Mouse (Mus musculus): ENCODE data around the gene Nfkbie. TPM values are rescaled to one million over a fixed set of nuclear protein-coding genes. Genes with fewer than 3 reads are reported as not detected.

Nfkbie gene
- total RNA-seq, 2 experiments from 2014 or later = 1.2 to 3.1 TPM

DNA sequence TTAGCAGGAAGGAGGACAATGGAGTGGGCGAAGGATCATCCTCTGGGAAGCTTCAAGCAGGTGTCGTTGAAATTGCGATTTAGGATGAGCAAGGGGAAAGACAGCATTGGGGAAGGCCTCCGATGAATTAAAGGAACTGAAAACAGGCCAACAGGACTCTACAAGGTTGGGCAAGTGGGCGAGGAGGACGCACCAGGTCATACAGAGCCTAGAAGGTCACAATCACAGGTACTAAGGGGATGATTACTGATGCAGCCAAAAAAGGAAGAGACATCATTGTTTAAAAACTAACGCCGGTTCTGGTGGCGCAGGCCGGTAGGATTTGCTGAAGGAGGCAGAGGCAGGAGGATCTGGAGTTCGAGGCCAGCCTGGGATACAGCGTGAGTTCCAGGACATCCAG, 7.7 kb downstream of the Nfkbie start:
- no peak for DNase-seq

DNA sequence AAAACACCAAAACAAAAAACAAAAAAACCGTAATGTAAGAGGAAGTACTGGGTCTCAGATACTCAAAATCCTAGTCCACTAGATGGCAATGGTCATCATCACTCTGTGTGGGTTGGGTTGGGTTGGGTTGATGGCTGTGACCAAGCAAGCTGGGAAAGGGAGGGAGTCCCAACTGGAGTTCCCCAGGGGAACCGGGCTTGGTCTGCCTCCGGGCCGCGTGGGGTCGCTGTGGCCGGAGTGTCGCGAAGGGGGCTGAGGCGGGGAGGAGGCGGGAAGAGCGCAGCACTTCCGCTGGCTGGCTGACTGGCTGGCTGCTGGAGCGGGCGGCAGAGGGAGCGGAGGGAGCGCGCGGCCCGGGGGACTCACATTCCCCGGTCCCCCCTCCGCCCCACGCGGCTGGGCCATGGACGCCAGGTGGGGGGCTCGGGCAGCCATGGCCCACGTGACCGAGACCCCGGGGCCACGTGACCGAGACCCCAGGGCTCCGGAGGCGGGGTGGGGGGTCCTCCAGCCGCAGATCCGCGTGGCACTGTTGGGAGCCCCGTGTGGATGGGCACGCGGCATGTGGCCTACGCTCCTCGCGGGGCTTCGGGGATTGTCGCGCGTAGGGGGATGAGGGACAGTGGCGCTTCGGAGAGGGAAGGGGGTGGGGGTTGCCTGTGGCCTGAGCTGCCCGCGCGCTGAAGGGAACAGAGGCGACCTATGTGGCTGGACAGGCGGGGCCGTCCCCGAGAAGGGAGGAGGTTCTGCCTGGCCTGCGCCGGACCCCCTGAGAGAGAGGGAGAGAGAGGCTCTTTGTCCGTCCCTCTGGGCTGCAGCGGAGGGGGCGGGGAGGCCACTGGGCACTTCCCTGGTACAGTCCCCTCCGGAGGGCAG, 8.4 kb downstream of the Nfkbie start, which contains the start of gene Slc35b2:
TSS of gene Slc35b2 (plus strand) at position 220 of the 876 bp plus-strand sequence.
- DNase-seq = peak; percentile 96 to 97

DNA sequence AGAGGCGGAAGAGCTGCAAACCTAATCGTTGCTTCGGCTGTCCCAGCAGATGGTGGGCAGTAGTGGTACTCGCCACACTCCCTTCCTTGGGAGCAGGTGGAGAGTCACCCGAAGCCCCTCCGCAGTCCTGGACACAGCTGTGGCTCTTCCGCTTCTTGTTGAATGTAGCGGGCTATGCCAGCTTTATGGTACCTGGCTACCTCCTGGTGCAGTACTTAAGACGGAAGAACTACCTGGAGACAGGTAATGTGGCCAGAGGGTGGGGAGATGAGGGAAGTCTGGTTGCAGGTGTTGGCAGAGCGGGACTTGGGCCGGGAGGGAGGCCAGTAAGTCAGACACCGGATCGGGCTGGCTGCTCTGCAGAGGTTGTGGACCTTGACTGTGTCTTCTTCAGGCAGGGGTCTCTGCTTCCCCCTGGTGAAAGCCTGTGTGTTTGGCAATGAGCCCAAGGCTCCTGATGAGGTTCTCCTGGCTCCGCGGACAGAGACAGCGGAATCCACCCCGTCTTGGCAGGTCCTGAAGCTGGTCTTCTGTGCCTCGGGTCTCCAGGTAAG, 9.1 kb downstream of the Nfkbie start:
- DNase-seq = no peak

DNA sequence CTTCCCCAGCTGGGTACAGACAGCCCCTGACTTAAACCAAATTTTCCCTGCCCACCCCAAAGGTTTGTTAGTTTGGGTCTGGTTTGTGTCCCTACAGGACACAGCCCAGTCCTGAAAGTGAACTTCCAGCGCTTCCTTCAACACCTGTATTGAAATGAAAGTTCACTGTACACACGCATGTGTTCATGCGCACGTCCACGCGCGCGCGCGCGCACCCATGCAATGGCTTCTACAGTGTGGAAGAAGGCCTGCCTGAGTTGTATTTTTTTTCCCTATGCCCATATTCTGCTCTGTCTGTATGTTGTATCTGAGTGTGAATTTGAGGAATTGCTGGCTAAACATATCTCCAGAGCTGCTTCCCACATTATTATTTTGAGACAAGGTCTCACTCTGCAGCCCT, 9.6 kb downstream of the Nfkbie start:
- DNase-seq = no peak

DNA sequence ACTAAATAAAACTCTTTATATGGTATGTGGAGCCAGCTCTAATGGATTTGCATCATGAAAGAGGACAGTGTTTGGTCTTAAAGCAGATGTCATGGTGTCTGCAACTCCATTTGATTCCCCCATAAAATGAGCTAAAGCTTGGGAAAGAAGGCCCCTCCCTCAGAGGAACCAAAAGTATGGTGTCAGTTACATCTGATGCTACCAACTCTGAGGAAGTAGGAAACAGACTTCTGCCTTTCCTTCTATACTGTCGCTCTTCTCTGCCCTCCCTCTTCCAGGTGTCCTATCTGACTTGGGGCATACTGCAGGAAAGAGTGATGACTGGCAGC, 10.5 kb downstream of the Nfkbie start:
- no peak for DNase-seq

DNA sequence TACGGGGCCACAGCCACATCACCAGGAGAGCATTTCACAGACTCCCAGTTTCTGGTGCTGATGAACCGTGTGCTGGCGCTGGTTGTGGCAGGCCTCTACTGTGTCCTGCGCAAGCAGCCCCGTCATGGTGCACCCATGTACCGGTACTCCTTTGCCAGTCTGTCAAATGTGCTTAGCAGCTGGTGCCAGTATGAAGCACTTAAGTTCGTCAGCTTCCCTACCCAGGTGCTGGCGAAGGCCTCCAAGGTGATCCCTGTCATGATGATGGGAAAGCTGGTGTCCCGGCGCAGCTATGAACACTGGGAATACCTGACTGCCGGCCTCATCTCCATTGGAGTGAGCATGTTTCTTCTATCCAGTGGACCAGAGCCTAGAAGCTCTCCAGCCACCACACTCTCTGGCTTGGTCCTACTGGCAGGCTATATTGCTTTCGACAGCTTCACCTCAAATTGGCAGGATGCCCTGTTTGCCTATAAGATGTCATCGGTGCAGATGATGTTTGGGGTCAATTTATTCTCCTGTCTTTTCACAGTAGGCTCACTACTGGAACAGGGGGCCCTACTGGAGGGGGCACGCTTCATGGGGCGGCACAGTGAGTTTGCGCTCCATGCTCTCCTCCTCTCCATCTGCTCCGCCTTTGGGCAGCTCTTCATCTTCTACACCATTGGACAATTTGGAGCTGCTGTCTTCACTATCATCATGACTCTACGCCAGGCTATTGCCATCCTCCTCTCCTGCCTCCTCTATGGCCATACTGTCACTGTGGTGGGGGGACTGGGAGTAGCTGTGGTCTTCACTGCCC, 11.1 kb downstream of the Nfkbie start:
- no peak for DNase-seq

DNA sequence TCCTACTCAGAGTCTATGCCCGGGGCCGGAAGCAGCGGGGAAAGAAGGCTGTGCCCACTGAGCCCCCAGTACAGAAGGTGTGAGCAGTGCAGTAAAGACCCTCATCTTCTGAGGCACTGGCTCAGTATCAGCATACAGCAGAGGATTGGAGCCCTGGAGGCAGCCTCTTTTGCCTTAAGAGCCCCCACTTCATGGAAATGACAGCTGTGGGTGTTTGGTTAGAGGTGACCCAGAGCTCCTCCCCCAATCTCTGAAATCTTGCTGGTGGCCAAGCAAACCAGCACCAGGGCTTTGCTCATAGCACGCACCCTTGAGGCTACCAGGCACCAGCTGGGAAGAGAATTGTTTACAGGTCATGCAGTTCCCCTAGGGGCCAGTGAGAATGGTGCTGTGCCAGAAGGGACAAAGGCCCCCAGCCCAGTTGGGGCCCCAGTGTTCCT, 11.7 kb downstream of the Nfkbie start:
- no peak for DNase-seq

DNA sequence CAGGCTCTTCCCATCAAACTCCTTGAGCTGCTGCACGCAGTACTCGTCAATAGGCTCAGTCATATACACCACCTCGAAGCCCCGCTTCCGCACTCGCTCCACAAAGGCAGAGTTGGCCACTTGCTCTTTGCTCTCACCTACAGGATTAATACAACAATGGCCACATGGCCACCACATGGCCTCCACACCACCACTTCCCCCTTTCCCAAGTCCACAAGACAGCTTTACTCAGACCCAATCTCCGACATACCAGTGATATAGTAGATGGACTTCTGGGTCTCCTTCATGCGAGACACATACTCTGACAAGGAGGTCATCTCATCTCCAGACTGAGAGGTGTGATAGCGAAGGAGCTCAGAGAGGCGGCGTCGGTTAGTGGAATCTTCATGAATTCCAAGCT, 13.5 kb downstream of the Nfkbie start:
- DNase-seq = no peak

DNA sequence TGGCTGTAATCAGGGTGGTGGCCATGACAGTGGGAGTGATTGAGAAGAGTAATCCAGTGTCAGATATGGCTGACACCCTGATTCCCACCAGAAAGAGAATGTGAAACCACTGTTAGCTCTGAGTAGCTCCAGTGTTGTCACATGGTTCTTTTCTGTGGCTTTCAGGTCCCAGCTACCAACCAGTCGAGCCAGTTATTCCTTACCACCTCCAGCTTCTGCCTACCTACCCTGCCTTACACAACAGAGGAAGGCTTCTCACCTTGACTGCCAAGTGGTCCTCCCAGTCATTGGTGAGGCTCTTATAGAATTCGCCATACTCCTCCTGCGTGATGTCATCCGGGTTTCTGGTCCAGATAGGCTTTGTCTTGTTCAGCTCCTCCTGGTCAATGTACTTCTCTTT, 14.5 kb downstream of the Nfkbie start:
- no peak for DNase-seq

DNA sequence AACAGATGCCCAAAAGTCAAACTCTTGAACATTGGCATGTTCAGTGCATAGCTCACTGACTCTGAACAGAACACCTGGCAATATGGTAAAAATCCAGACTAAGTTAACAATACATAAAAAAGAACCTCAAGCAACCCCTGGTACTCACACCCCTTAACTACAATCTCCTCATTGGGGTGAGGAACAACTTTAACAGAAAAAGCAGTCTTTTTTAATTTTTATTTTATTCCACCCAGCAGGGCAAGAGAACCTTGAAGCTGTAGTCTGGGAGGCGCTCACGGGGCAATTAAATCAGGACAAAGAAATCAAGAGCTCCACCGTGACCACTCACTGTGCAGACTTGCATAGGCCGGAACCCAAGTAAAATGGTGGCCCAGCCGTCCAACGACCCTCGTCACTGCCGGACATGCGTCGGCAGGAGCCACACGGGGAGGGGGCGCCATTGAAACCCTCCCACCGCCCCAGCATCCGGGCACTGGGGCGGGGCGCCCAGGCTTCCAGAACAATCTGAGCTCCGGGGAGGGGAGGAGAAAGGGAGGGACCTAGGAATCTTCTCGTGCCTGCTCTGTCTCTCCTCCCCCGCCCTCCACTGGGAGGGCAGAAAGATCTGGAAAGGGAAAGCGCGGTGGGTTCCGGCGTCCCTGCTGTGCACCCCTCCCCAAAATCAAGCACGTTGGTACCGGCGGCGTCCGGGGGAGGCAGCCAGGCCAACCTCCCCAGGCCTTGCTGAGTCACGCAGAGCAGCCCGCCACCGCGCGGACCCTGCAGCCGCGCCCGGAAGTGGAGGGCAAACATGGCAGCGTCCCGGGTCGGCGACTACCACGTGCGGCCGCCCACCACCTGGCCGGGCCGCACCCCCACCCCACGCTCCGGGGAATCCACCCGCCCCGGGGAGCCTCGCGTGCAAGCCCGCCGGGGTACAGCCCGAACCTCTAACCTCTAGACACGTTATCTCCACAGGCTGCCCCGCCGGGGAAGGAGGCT, 16.9 kb downstream of the Nfkbie start:
- peak; percentile 89 to 90 for DNase-seq

DNA sequence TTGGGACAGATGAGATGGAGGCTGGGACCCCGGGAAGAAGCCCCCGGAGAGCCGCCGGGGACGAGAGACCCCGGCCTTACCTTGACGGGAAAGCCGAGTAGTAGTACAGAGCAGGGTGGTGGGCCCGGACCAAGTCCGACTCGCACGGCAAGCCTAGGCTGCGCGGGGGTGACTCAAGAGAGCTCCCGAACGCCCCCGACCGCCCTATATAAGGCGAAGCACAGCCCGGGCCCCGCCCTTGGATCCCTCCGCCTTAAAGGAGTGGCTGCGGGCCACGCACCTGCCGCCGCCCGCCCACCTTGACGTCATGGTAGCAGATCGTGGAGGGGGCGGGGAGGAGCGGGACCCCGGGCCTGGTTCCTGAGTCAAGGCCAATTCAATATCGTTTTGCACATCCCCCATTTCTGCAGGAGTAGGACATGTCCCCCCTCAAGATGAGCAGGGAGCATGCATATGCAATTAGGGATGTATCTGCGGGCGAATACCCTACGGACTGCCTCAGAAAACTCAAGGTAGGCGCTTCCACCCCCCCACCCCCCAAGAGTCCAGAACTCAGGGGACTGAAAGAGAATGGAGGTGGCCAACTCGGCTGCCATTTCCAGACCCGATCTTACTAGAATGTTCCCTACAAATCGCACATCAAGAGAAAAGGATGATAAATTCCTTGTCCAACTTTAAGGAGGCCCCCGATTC, 17.7 kb downstream of the Nfkbie start, which contains the start of gene Hsp90ab1:
TSS of gene Hsp90ab1 (minus strand) at position 185 of the 693 bp plus-strand sequence.
- peak; percentile 99 to 100 for DNase-seq

DNA sequence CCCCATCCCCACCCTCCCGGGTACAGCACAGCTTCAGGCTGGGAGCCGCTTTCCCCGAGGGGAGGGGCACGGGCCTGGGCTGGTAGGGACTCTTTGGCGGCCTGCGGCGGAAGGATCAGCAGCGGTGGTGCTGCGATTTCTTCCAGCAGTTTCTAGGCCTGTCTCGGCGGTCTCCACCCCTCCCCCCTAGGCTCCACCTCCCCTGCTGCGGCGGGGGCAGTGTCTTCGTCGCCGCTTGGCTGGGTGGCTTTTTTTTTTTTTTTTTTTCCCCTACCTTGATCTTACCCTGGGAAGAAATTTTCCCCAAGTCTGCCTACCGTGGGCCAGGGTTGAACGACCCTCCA, 18.2 kb downstream of the Nfkbie start:
- peak; percentile 97 to 98 for DNase-seq

DNA sequence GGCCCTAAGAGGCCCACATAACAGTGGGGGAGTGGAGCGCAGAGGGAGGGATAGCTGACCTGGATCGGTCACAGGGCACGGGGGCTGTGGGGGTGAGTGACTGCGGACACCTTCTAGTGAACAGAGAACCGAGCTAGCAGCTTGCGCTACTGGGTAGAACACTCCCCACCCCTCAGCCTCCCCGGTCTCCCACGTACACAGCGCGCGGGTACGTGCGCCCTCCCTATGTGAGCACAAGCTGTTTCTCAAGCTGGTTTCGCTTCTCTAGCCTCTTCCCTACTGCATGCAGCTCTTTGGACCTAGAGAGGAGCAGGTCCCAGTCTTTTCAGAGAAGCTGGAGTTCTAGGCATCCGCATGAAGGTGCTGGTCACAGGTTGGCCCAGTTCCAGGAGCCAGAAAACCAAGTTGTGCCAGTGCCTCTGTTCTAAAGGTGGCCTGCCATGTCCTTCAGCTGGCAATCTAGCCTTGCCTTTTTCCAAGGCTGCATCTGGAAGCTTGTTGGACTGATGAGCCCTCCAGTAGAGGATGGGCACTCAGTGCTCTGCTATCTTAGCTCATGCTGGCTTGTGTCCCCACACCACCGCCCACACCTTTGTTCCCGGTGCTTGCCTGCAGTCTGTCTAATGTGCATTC, 18.7 kb downstream of the Nfkbie start:
- peak; percentile 83 to 85 for DNase-seq

DNA sequence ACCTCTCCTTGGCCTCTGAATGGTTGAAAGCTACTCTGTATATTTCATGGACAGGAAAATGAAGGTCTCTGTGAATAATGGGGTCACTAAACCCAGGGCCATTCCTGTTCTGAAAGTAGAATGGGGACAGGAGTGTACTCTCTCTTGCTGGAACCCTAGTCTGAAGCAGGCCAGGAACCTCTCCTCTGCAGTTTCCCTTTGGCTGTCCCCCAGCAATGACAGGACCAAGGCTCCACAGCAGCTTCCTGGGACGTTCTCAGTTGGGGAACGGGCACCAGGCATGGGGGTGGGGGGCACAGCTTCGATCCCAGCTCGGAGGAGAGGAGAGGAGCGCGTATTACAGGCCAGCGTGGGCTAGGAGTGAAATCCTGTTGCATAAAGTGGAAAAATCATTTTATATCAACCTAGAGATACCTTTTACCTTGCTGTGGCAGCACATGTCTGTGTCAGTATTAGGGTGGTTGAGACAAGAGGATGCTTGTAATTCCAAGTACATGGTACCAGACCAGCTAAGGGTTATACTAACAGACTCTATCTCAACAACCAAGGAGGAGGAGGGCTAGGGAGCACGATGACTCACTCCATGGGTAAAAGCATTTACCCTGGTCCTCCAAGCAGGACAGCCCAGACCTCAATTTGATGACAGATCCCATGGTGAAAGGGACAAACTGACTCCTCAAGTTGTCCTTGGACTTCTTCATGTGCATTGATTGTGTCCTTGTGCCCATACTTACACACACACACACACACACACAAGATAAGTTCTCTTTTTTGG, 19.8 kb downstream of the Nfkbie start:
- no peak for DNase-seq

DNA sequence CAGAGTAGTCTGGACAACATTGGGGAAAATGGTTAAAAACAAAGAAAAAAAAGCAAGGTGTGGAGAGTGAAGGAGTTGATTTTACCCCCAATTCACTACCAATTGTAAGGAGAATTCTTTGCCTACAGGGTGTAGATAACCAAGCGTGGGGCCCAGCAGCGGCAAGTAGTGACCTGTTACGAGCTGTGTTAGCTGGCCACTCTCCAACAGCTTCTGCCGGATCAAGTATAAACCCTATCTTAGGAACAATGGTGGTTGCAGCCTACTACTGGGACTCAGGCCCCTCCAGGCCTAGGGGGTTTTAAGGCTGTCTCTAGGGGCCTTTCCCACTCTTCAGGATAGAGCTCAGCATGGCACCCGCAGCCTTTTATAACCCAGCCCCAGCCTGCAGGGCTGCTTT, 22.7 kb downstream of the Nfkbie start:
- no peak for DNase-seq

DNA sequence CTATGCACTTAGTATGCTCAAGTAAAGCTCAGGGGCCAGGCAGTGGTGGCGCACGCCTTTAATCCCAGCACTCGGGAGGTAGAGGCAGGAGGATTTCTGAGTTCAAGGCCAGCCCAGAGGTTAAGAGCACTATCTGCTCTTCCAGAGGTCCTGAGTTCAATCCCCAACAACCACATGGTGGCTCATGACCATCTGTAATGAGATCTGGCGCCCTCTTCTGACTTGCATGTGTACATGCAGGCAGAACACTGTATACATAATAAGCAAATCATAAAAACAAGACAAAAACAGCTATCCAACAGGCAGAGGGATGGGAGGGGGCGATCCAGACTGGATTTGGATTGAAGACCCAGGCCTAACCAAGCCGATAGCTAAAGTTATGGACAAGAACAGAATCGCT, 23.3 kb downstream of the Nfkbie start:
- no peak for DNase-seq

DNA sequence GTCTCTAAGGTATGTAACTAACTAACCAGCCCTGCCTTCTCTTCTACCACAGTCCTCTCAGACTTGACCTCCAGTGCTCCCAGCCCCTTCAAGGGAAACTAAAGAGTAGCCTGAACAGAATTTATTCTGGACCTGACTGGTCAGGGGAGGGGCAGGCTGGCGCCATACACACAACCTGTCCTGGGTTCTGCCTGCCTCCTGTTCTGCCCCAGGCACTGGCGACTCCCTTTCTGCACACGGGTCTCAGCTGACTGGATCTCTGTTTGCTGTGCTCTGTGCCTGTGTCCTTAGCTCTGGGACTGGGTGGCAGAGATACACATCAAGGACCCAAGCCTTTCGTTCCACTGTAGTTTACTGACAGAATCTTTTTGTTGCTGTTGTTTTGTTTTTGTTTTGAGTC, 24.1 kb downstream of the Nfkbie start:
- no peak for DNase-seq

DNA sequence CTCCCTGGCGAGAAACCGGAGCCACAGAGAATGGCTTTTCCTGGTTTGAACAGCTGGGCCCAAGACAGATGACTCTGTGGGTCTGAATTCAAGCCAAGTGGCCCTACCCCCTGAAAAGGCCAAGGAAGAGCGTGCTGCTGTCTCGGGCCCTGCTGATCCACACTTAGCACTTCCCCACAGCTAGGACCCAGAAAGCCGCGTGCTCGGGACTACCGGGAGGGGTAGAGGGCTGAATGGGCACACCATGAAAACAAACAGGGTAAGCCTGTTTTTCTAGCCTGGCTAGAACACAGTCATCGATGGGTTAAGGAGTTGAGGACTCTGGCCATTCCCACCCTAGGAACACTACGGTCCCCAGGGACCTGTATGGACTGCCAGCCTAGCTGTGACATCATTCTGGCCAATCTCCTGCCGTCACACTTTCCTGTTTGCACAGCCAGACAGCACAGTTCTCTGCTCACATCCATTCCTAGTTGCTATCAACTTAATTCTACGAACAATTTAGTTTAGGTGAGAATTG, 25.5 kb downstream of the Nfkbie start:
- peak in 1 of 2 experiments; percentile 69 for DNase-seq

DNA sequence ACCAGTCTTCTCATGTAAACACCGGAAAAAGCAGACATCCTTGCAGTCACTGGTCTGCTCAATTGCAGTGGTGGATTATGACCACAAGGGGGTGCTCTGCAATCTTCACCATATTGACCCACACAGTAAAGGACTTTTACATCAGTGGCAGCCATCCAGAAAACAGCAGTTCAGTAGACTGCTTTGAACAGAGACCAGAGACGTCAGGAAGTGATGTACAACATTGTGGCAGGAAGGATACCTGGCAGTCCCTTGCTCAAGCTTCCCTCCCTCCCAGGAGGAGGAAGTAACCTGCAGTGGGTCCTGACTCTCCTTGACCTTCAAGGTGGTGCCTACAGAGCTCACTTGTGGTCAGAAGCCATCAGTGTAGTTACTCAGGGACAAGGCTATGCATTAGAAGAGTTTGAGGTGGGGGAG, 26.1 kb downstream of the Nfkbie start:
- DNase-seq = peak; percentile 75 to 85

DNA sequence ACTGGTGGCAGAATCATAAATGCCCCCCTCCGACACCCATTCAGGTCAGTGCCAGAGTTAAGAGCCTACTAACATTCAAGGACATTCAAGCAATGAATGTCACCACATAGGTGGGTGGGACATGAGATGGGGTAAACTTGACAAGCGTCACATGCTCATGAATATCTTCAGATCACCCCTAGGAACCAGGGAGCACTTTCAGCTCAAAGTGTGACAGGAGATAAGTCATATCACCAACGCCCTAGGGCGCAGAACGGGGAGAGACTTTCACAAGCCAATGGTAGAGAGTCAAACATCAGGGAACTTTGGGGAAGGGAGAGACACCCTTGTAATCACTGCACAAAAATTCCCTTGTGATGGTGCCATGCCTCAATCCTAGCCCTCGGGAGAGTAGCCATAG, 26.7 kb downstream of the Nfkbie start:
- no peak for DNase-seq

Measured in heart, adult 18-20 months (tissue).